Mouse (Mus musculus) v-Abl transformed pro-B cells (cell line): ENCODE measurements at regions not wholly inside any gene's neighbourhood (a gene's known extent, or its start where the extent isn't known, plus 50 kb on each side); places are given as distances from the start of the nearest gene placed in this dataset.

Experiments used
- in situ Hi-C, 2 experiments: fragments of 400-800 bp; cut with MboI; formaldehyde crosslinking; loops; one replicate each; pipeline ENCODE4 v1.15.1; 2025; ENCODE audit not compliant: unreplicated experiment in 2 of 2

- in situ Hi-C loops: no loop called here
These were observed 609.2 kb upstream of the A1bg start for GRCm38 (mm10) chr15:61532040-61532439.

- in situ Hi-C loops: no loop called here
These were observed 600.2 kb upstream of the A1bg start for GRCm38 (mm10) chr15:61523036-61523435.

- in situ Hi-C loops: no loop called here
These were observed 594.5 kb upstream of the A1bg start for GRCm38 (mm10) chr15:61517265-61517664.

GRCm38 (mm10) chr15:61514324-61514723 lies 591.5 kb upstream of the A1bg start:
- in situ Hi-C loops: no loop called here

GRCm38 (mm10) chr15:61508806-61509205 lies 586.0 kb upstream of the A1bg start:
- in situ Hi-C loops: no loop called here

- in situ Hi-C loops: no loop called here
These were observed 583.6 kb upstream of the A1bg start for GRCm38 (mm10) chr15:61506361-61506897.

- in situ Hi-C loops: no loop called here
These were observed 580.6 kb upstream of the A1bg start for GRCm38 (mm10) chr15:61503436-61503835.

GRCm38 (mm10) chr15:61489731-61490130 lies 566.9 kb upstream of the A1bg start:
- in situ Hi-C loops: no loop called here

- in situ Hi-C loops: no loop called here
These were observed 559.0 kb upstream of the A1bg start for GRCm38 (mm10) chr15:61481861-61482260.

GRCm38 (mm10) chr15:61473900-61474299 lies 551.1 kb upstream of the A1bg start:
- in situ Hi-C loops: no loop called here

- in situ Hi-C loops: no loop called here
These were observed 532.2 kb upstream of the A1bg start for GRCm38 (mm10) chr15:61455042-61455441.

GRCm38 (mm10) chr15:61454350-61454671 lies 531.5 kb upstream of the A1bg start:
- in situ Hi-C loops: no loop called here

GRCm38 (mm10) chr15:61453656-61454349 lies 531.0 kb upstream of the A1bg start:
- in situ Hi-C loops: no loop called here

GRCm38 (mm10) chr15:61450217-61450616 lies 527.4 kb upstream of the A1bg start:
- in situ Hi-C loops: no loop called here

- in situ Hi-C loops: no loop called here
These were observed 525.7 kb upstream of the A1bg start for GRCm38 (mm10) chr15:61448482-61448881.

GRCm38 (mm10) chr15:61446053-61446840 lies 523.4 kb upstream of the A1bg start:
- in situ Hi-C loops: no loop called here

GRCm38 (mm10) chr15:61441734-61442398 lies 519.1 kb upstream of the A1bg start:
- in situ Hi-C loops: no loop called here

- in situ Hi-C loops: no loop called here
These were observed 518.2 kb upstream of the A1bg start for GRCm38 (mm10) chr15:61441012-61441411.

GRCm38 (mm10) chr15:61440284-61440683 lies 517.5 kb upstream of the A1bg start:
- in situ Hi-C loops: no loop called here

GRCm38 (mm10) chr15:61439623-61440170 lies 516.9 kb upstream of the A1bg start:
- in situ Hi-C loops: no loop called here

- in situ Hi-C loops: no loop called here
These were observed 506.1 kb upstream of the A1bg start for GRCm38 (mm10) chr15:61428818-61429415.
